Mouse (Mus musculus): ENCODE data around the gene Timp3.

- TF ChIP-seq EP300 (IDR thresholded peaks at IDR 0.05) (no peak), CTCF (IDR thresholded peaks at IDR 0.05) (no peak)
Observed at GRCm38 (mm10) chr10:86371561-86371960, 71.4 kb downstream of the Timp3 start.
